Mouse (Mus musculus) thymus, adult 2 months (tissue): ENCODE results near the gene 1700061G19Rik. TPM values are rescaled to one million over a fixed set of nuclear protein-coding genes. Genes with fewer than 3 reads are reported as not detected.

Experiments used
- DNase-seq: peaks from one replicate; pipeline ENCODE4 v3.0.0; 2021
- H3K27ac ChIP-seq: fragments of 200-500 bp; 2 replicates; pipeline ENCODE4 v1.5.1; 2012; ENCODE audit warnings: low read length, control low read depth; ENCODE audit not compliant: control insufficient read depth, insufficient read depth
- H3K27me3 ChIP-seq: fragments of 200-500 bp; 2 replicates; pipeline ENCODE4 v1.6.1; 2012; ENCODE audit warnings: mild to moderate bottlenecking, low read length, moderate library complexity, mixed read lengths; ENCODE audit not compliant: control insufficient read depth, insufficient read depth
- H3K36me3 ChIP-seq: fragments of 200-500 bp; 2 replicates; pipeline ENCODE4 v1.6.1; 2012; ENCODE audit warnings: mild to moderate bottlenecking, low read length, moderate library complexity; ENCODE audit not compliant: control insufficient read depth, insufficient read depth
- H3K4me1 ChIP-seq: fragments of 200-500 bp; replicated peaks from 2 replicates; pipeline ENCODE4 v1.6.1; 2012; ENCODE audit warnings: low read length; ENCODE audit not compliant: control insufficient read depth, insufficient read depth
- H3K4me3 ChIP-seq: fragments of 200-500 bp; 2 replicates; pipeline ENCODE4 v1.5.1; 2012; ENCODE audit warnings: mild to moderate bottlenecking, low read length, control low read depth, moderate library complexity; ENCODE audit not compliant: control insufficient read depth, insufficient read depth
- CTCF ChIP-seq: fragments of 200-500 bp; IDR thresholded peaks from 2 replicates; pipeline ENCODE4 v1.5.1; 2012; ENCODE audit warnings: mild to moderate bottlenecking, control low read depth, low read length, moderate library complexity, borderline replicate concordance; ENCODE audit not compliant: control insufficient read depth, poor library complexity, insufficient read depth; ENCODE audit errors: extremely low read depth
- POLR2A ChIP-seq: fragments of 200-500 bp; IDR thresholded peaks from 2 replicates; pipeline ENCODE4 v1.6.1; 2012; ENCODE audit warnings: mild to moderate bottlenecking, low read length, control low read depth, moderate library complexity; ENCODE audit not compliant: control insufficient read depth, poor library complexity, insufficient read depth; ENCODE audit errors: extremely low read depth
- WGBS: fragments of 180-500 bp; shearing (Covaris S2); methylation state at CpG from one replicate; pipeline ENCODE4 v1.1.7; 2018; 5-methylcytosine and 5-hydroxymethylcytosine counted together
- polyA plus RNA-seq: library from polyadenylated mRNA; depleted of rRNA; stranded (reverse); fragments of >200 nt; gene quantifications from 2 replicates; pipeline ENCODE4 v1.2.3, GENCODE M21; 2012

Gene 1700061G19Rik
- polyA plus RNA-seq, 1 experiment = 0.19 TPM

- 95% methylated on average over 1 of the region's 1 CpGs for WGBS
- TF ChIP-seq CTCF (no peak), POLR2A (no peak)
Measured at GRCm38 (mm10) chr17:56832918-56833317, 42.4 kb upstream of the 1700061G19Rik start.

GRCm38 (mm10) chr17:56833381-56833780 lies 41.9 kb upstream of the 1700061G19Rik start:
- Histone ChIP-seq H3K4me3 (no peak overlapping the region), H3K27me3 (peaks cover 4% of the 10 kb centered on the region; the same call in 1 of the 2 replicates), H3K36me3 (no peaks in the 10 kb centered on the region), H3K27ac (no peak overlapping the region), H3K4me1 (peaks cover 18% of the 10 kb centered on the region)
- DNase-seq = no peak
- TF ChIP-seq CTCF = no peak
- no peak for TF ChIP-seq POLR2A
- WGBS = 98% methylated on average over 1 of the region's 1 CpGs

More at GRCm38 (mm10) chr17:56832918-56833317, 42.4 kb upstream of the 1700061G19Rik start:
- DNase-seq = no peak
- peaks cover 4% of the 10 kb centered on the region; the same call in 1 of the 2 replicates for H3K27me3 ChIP-seq
- H3K4me1 ChIP-seq = peaks cover 18% of the 10 kb centered on the region
- H3K27ac ChIP-seq = no peak overlapping the region
- H3K36me3 ChIP-seq = no peaks in the 10 kb centered on the region
- no peak overlapping the region for H3K4me3 ChIP-seq

GRCm38 (mm10) chr17:56836336-56836735 lies 38.9 kb upstream of the 1700061G19Rik start:
- Histone ChIP-seq H3K4me3 (no peak overlapping the region), H3K36me3 (no peaks in the 10 kb centered on the region), H3K27me3 (no peaks in the 10 kb centered on the region), H3K27ac (no peak overlapping the region), H3K4me1 (peaks cover 3% of the 10 kb centered on the region; the same call in 1 of the 2 replicates)
- no peak for TF ChIP-seq CTCF
- no peak for TF ChIP-seq POLR2A
- WGBS = 96% methylated on average over 8 of the region's 8 CpGs
- DNase-seq = no peak

- Histone ChIP-seq H3K36me3 (no peaks in the 10 kb centered on the region), H3K4me1 (peaks cover 16% of the 10 kb centered on the region), H3K27ac (no peak overlapping the region), H3K27me3 (no peaks in the 10 kb centered on the region), H3K4me3 (no peak overlapping the region)
- WGBS = 97% methylated on average over 7 of the region's 7 CpGs
- TF ChIP-seq POLR2A (no peak), CTCF (no peak)
- no peak for DNase-seq
Measured at GRCm38 (mm10) chr17:56840524-56840923, 34.8 kb upstream of the 1700061G19Rik start.

GRCm38 (mm10) chr17:56842173-56842572 lies 33.1 kb upstream of the 1700061G19Rik start:
- H3K27me3 ChIP-seq = no peaks in the 10 kb centered on the region

GRCm38 (mm10) chr17:56843678-56844077 lies 31.6 kb upstream of the 1700061G19Rik start:
- Histone ChIP-seq H3K4me3 (no peak overlapping the region), H3K36me3 (no peaks in the 10 kb centered on the region), H3K4me1 (peaks cover 22% of the 10 kb centered on the region), H3K27ac (peak overlapping the region; percentile 77), H3K27me3 (no peaks in the 10 kb centered on the region)
- WGBS = 10% methylated on average over 5 of the region's 5 CpGs
- TF ChIP-seq CTCF = no peak
- no peak for TF ChIP-seq POLR2A
- DNase-seq = peak; percentile 67

More at GRCm38 (mm10) chr17:56842173-56842572, 33.1 kb upstream of the 1700061G19Rik start:
- no peak for DNase-seq
- Histone ChIP-seq H3K4me1 (peaks cover 21% of the 10 kb centered on the region), H3K4me3 (no peak overlapping the region), H3K36me3 (no peaks in the 10 kb centered on the region), H3K27ac (no peak overlapping the region; the same call in 1 of the 2 replicates)
- WGBS = 68% methylated on average over 5 of the region's 5 CpGs
- no peak for TF ChIP-seq CTCF
- no peak for TF ChIP-seq POLR2A

GRCm38 (mm10) chr17:56848785-56849184 lies 26.5 kb upstream of the 1700061G19Rik start:
- Histone ChIP-seq H3K4me1 (peaks cover 11% of the 10 kb centered on the region), H3K27me3 (no peaks in the 10 kb centered on the region), H3K36me3 (no peaks in the 10 kb centered on the region), H3K4me3 (no peak overlapping the region), H3K27ac (no peak overlapping the region)
- DNase-seq = no peak
- 87% methylated on average over 5 of the region's 5 CpGs for WGBS
- TF ChIP-seq POLR2A (no peak), CTCF (no peak)
